Mouse (Mus musculus) gastrocnemius, postnatal 4 days (tissue): ENCODE results near the gene Soat2. TPM values are rescaled to one million over a fixed set of nuclear protein-coding genes. Genes with fewer than 3 reads are reported as not detected.
A peak's percentile ranks its signal among the peaks of the same experiment; 100 is the strongest.

ENCODE experiments used
- DNase-seq, 2 experiments: peaks; one replicate each; pipeline ENCODE4 v3.0.0; 2021 to 2022; ENCODE audit warnings: low spot score in 2 of 2, mixed read lengths in 2 of 2
- total RNA-seq, 2 experiments: library from RNA; stranded (reverse); gene quantifications; 2 replicates each; pipeline ENCODE4 v1.2.3; 2021

The Soat2 gene
- total RNA-seq, 2 experiments from 2014 or later = 0.18 to 0.39 TPM

DNA sequence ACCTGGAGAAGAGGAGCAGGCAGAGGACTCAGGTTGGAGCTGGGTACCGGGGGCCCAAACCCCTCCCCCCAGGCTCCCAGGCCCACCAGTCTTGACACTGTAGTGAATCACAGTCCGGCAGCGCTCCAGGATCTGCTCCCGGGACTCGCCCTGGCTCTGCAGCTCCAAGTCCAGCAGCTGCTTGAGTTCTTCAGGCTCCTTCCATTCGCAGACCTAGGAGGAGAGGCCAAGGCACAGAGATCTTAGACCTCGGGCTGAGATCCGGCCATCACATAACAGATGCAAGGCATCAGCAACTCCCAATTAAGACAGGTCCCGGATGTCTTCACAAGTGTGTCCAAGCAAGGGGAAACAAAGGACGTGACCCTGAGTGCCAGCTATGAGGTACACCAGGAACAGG, 37.8 kb downstream of the Soat2 start:
- DNase-seq = peak in 1 of 2 experiments; percentile 36

- no peak for DNase-seq
These were observed 38.6 kb downstream of the Soat2 start for GRCm38 (mm10) chr15:102188883-102189282.

DNA sequence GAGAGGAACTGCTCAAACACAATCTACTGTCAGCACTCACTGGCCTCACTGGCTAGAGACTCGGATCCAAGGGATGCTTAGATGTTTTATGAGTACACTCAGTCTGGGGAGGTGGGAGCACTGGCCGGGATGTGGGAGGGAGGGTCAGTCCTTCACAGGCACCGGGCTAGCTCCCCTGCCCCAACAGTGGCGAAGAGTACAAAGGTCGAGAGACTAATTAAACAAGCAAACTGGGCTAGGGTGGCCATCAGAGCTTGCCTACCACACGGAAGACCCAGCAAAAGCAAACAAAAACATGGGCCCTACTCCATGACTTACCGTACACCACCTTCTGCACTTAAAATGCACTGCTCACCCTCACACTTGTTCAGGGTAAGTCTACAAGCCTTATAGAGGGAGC, 41.4 kb downstream of the Soat2 start:
- DNase-seq = no peak

GRCm38 (mm10) chr15:102192271-102192812, 42.0 kb downstream of the Soat2 start:
- DNase-seq = no peak

DNA sequence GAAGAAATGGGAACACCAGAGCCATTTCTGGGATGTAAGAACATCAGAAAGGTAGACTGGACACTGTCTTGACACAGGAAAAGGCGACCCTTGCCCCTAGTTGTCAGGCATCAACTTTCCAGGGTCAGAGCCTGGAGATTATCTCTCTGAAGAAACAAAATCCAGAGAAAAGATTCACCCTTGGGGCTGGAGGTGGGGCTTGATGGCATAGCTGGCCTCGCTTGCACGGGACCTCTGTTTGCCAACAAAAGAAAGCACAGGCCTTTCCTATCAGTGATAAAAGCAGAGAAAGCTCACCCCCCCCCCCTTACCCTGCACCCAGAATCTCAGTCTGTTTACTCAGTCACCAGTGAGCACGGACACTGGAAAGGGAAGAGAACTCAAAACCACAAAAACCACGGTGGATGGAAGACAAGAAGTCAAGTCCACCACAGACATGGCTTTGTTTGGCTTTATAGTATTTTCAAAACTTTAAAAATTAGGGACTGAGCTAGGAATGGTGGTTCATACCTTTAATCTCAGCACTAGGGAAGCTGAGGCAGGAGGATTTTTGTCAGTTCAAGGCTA, 42.6 kb downstream of the Soat2 start:
- DNase-seq = no peak

DNA sequence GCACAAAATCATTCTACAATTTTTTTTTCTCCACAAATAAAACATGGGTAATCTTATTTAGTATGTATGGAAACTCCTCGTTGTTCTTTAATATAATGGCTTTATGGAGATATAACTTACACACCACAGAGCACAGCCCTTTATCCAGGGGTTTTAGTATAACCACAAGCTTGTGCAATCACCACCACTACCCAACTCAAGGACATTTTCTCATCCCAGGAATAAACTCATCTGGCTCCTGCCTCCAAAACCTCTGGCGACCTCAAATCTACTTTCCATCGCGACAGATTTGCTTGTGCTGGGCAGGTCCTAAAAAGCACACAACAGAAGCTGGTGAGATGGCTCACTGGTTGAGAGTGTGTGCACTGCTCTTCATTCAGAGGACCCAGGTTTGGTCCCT, 43.3 kb downstream of the Soat2 start:
- DNase-seq = no peak

DNA sequence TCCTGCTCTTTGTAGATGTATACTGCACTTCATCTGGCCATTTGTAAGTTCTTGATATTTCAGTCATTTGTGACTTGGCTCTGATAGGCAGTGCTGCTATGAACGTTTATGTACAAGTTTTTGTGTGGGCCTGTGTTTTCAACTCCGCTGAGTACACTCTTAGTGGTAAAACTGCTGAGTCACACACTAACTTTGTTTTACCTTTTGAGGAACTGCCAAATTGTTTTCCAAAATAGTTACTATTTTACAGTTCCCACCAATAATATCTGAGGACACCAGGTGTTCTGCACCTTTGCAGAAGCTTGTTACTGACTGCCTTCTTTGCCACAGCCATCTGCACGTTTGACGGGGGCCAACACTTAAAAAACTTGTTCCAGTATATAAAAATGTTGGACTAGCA, 44.1 kb downstream of the Soat2 start:
- no peak for DNase-seq

DNA sequence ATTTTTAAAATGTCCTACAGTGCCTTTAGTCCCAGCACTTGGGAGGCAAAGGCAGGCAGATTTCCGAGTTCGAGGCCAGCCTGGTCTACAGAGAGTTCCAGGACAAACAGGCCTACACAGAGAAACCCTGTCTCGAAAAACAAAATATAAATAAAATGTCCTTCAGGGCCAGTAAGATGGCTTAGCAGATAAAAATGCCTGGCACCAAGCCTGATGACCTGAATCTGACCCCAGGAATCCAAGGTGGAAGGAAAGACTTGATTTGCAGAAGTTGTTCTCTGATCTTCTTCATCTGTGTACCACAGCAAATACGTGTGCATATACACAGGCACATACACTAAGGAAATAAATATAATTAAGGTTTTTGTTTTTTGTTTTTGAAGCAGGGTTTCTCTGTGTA, 45.0 kb downstream of the Soat2 start:
- DNase-seq = no peak

GRCm38 (mm10) chr15:102198841-102199240, 48.5 kb downstream of the Soat2 start:
- DNase-seq = no peak

- DNase-seq = peak; percentile 96 to 98
These were observed 52.9 kb downstream of the Soat2 start, which contains the start of gene Zfp740 for GRCm38 (mm10) chr15:102202971-102203834. TSS of gene Zfp740 (plus strand) at chr15:102203249.

GRCm38 (mm10) chr15:102203835-102204381, 53.6 kb downstream of the Soat2 start:
- DNase-seq = peak; percentile 51 to 74

- no peak for DNase-seq
These were observed 54.6 kb downstream of the Soat2 start, which contains the start of gene Csad for GRCm38 (mm10) chr15:102204674-102205505. TSS of gene Csad (minus strand) at chr15:102204724.

DNA sequence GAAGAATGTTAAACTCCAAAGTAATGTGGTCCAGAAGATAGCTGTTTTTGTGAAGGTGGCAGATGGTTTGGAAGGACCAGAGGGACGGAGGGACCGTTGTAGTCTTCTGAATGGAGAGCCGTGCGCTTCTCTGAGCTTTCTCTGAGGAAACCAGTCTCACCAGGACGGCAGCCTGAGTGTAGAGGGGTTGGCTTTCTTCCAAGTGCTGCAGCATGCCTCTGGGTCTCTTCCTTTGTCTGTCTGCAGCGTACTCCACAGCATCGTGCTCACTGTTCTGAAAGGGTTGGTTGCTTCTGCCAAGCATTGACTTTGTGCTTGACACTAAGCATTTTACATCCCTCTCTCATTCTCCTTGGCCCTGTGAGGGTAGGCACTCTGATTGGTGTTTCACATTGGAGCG, 55.5 kb downstream of the Soat2 start:
- no peak for DNase-seq

GRCm38 (mm10) chr15:102207351-102207750, 57.0 kb downstream of the Soat2 start:
- no peak for DNase-seq

- no peak for DNase-seq
These were observed 57.8 kb downstream of the Soat2 start for GRCm38 (mm10) chr15:102208092-102208561.

GRCm38 (mm10) chr15:102209114-102209513, 58.8 kb downstream of the Soat2 start:
- DNase-seq = no peak

DNA sequence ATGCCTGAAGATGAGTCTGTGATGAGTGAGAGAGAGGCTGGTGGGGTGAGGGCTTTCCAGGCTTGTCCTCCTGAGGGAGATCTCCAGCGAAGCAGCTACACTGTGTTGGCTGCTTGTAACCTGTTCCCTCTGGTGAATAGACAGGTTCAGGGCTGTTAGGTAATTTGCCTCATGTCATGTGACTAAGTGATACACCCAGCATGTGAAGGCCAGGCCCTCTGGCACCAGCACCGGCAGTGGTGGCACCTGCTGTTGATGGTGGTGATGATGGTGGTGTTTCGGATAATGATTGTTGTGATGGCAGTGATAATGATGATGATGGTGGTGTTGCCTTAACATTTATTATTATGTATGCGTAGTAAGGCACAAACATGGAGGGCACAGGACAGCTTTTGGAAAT, 60.5 kb downstream of the Soat2 start:
- no peak for DNase-seq

- no peak for DNase-seq
These were observed 61.6 kb downstream of the Soat2 start for GRCm38 (mm10) chr15:102211895-102212294.
